7 mouse cellular contexts compared by ENCODE assay signal in the genomic region with DNA sequence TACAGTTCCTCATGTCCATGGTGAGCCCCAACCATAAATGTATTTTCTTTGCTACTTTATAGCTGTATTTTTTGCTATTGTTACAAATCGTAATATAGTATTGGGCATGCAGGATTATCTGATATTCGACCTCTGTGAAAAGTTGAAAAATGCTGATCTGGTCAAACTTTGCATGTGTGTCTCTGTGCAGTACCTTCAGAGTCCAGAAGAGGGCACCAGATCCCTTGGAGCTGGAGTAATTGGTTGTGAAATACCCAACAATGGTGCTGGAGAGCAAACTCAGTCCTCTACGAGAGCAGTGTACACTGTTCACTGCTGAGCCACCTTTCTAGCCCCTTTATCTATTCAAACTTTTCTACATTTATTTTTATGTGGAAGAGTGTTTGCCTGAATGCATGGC. TPM values are rescaled to one million over a fixed set of nuclear protein-coding genes. Genes with fewer than 3 reads are reported as not detected.
DNase-seq lines count a peak whose midpoint lies in the region; ATAC-seq and TF ChIP-seq lines count a peak whose summit lies in the region.

No protein-coding gene starts in this region.

- peaks cover 27% of the 10 kb centered on the region for H3K36me3 ChIP-seq in neural tube, embryonic 15.5 days
- H3K36me3 ChIP-seq in spleen, adult 2 months (ENCODE audit: control insufficient read depth, insufficient read depth, low read length), result peaks cover 7% of the 10 kb centered on the region

- H3K27ac ChIP-seq in neural tube, embryonic 15.5 days (replicated peaks), result no peak overlapping the region
- H3K27ac ChIP-seq in spleen, adult 2 months (ENCODE audit: insufficient read depth, low read length), result no peak overlapping the region

- whole genome bisulfite sequencing in neural tube, embryonic 15.5 days, result 56% methylated on average over 3 of the region's 3 CpGs
- WGBS in spleen, adult 2 months, result 62% methylated on average over 3 of the region's 3 CpGs

- H3K9ac ChIP-seq in neural tube, embryonic 15.5 days (replicated peaks), result no peak overlapping the region

- H3K4me1 ChIP-seq in neural tube, embryonic 15.5 days, result no peaks in the 10 kb centered on the region
- peaks cover 3% of the 10 kb centered on the region; the same call in 1 of the 2 replicates for H3K4me1 ChIP-seq in spleen, adult 2 months (ENCODE audit: control insufficient read depth, insufficient read depth, insufficient read length)

- H3K4me3 ChIP-seq in neural tube, embryonic 15.5 days (replicated peaks), result no peak overlapping the region
- H3K4me3 ChIP-seq in spleen, adult 2 months (ENCODE audit: extremely low read depth, insufficient read depth, insufficient read length), result no peak overlapping the region

- peak; percentile 72; the same call in 1 of the 2 replicates for TF ChIP-seq CTCF in spleen, adult 2 months (IDR thresholded peaks at IDR 0.05; ENCODE audit: extremely low read depth, insufficient read depth, insufficient read length, insufficient replicate concordance)

- H3K27me3 ChIP-seq in neural tube, embryonic 15.5 days (replicated peaks), result no peaks in the 10 kb centered on the region
- no peaks in the 10 kb centered on the region for H3K27me3 ChIP-seq in spleen, adult 2 months (ENCODE audit: control insufficient read depth, insufficient read depth, low read length)

- peak; percentile 68 for DNase-seq in neural tube, embryonic 10.5 days (ENCODE audit: extremely low spot score, low spot score)
- DNase-seq in cerebellum, postnatal 36 days, result peak; percentile 56 to 64
- DNase-seq in kidney, adult 9 months, result peak; percentile 79
- peak; percentile 80 for DNase-seq in lung, postnatal 10 days
- DNase-seq in spleen, adult 2 months (ENCODE audit: low read depth in 1 of 2, low spot score in 2 of 2), result peak; percentile 44 to 73

- no peaks in the 10 kb centered on the region for H3K9me3 ChIP-seq in neural tube, embryonic 15.5 days (replicated peaks)

- no peak for TF ChIP-seq POLR2A in spleen, adult 2 months (IDR thresholded peaks at IDR 0.05; ENCODE audit: low read depth, low read length)

- H3K4me2 ChIP-seq in neural tube, embryonic 15.5 days, result no peak overlapping the region

- ATAC-seq in neural tube, embryonic 15.5 days (ENCODE audit: low FRiP score), result no peak
- ATAC-seq in activated CD4-positive, CD25-positive, alpha-beta regulatory T cell, adult 4 months, result peak; percentile 66

RNA-seq across cellular contexts. Expression of a gene that starts 13.6 kb away (rescaled TPM):
- polyA plus RNA-seq in neural tube, embryonic 15.5 days (2015; fragmentation: Nextera tagmentation; extraction: Ambion mirVana), result 133 and 135 TPM in 2 replicates
- 100 to 1,000 TPM; 228 to 261 TPM for polyA plus RNA-seq in activated CD4-positive, CD25-positive, alpha-beta regulatory T cell, adult 4 months (2017; shearing (Covaris generic))
- 47.9 and 50.0 TPM in 2 replicates for polyA plus RNA-seq in spleen, adult 2 months (2012; rRNA removed)

RNA-seq across cellular contexts. Expression of a gene that starts 28.3 kb away (rescaled TPM):
- 78.0 and 93.7 TPM in 2 replicates for polyA plus RNA-seq in neural tube, embryonic 15.5 days (2015; fragmentation: Nextera tagmentation; extraction: Ambion mirVana)
- 100 to 1,000 TPM; 137 to 142 TPM for polyA plus RNA-seq in activated CD4-positive, CD25-positive, alpha-beta regulatory T cell, adult 4 months (2017; shearing (Covaris generic))
- 15.0 and 16.6 TPM in 2 replicates for polyA plus RNA-seq in spleen, adult 2 months (2012; rRNA removed)

RNA-seq across cellular contexts. Expression of a gene that starts 28.4 kb away (rescaled TPM):
- polyA plus RNA-seq in neural tube, embryonic 15.5 days (2015; fragmentation: Nextera tagmentation; extraction: Ambion mirVana), result 20.7 and 24.6 TPM in 2 replicates
- polyA plus RNA-seq in activated CD4-positive, CD25-positive, alpha-beta regulatory T cell, adult 4 months (2017; shearing (Covaris generic)), result 10 to 100 TPM; 25.2 to 29.1 TPM
- 26.5 and 34.7 TPM in 2 replicates for polyA plus RNA-seq in spleen, adult 2 months (2012; rRNA removed)
